Mouse (Mus musculus) spleen, postnatal 4 days (tissue): ENCODE measurements around the gene Suz12.

Experiments
- DNase-seq, 2 experiments: peaks; one replicate each; pipeline ENCODE4 v3.0.0; 2022; ENCODE audit warnings: low spot score in 2 of 2

Gene Suz12

DNA sequence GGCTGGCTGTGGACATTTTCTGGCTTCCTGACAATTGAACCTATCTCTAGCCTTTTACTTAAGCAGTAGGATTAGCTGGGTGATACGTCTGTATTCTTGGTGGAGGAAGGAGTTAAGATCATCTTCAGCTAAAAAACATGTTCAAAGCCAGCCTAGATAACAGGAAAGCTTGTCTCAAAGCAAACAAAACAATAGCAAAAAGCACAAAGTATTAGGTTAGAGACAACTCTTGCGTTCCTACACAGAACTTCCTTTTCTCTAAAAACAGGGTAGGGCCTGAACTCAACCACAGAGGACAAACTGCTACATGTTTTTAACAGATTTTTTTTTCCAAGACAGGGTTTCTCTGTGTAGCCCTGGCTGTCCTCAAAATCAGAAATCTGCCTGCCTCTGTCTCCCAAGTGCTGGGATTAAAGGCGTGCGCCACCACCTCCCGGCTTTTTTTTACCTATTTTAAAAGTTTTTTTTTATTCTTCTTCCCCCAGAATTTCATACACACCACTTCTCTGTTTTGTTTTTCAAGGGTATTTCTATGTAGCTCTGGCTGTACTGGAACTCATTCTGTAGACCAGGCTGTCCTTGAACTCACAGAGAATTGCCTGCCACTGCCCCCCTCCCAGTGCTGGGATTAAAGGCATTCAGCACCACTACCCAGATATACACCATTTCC is 82.8 kb downstream of the Suz12 start:
- no peak for DNase-seq

DNA sequence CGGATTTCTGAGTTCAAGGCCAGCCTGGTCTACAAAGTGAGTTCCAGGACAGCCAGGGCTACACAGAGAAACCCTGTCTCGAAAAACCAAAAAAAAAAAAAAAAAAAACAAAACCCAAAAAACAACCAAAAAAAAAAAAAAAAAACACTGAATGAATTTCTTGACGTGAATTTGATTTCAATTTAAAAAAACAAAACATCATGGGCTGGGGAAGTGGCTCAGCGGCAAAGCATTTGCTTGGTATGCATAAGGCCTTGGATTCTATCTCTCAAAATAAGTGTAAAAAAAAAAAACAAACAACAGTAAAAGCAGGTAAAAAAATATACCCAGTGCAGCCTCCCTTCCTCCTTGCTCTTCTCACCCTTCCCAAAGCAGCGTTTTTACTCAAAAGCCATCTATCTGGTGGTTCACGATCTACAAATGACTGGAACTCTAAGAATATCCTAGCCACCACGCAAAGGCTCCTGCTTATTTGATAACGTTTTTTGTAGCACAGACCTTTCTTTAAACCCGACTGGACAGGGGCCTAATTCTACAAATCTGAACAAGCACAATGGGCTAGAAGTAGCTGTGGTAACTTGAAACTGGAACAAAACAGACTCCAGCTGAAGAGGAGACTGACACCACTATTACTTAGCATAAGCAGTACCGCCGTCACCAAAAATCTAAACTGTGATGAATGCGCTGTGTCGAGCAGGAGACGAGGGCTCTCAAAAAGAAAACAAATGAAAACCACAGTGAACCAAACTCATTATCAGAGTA is 85.1 kb downstream of the Suz12 start:
- DNase-seq = no peak

DNA sequence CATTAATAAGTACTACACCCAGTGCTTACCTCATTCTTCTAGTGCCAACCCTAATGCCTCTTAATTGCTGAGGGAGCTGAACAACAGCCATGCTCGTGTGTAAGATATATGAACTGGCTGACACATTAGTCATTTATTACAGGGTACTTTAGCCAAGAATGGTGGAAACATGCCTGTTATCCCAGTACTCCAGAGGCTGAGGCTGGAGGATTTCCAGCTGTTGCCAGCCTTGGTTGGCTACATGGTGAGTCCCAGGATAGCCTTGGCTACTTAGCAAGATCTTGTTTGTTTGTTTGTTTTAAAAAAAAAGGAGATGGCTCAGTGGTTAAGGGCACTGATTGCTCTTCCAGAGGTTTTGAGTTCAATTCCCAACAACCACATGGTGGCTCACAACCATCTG is 85.9 kb downstream of the Suz12 start:
- DNase-seq = no peak

- DNase-seq = no peak
These were observed 86.8 kb downstream of the Suz12 start for GRCm38 (mm10) chr11:80079751-80080150.

GRCm38 (mm10) chr11:80080381-80080825 is 87.5 kb downstream of the Suz12 start:
- peak in 1 of 2 experiments; percentile 53 for DNase-seq

- peak; percentile 94 to 98 for DNase-seq
These were observed 88.2 kb downstream of the Suz12 start, which contains the start of gene Crlf3 for GRCm38 (mm10) chr11:80080826-80081728. Gene Crlf3, minus strand, starts transcription at chr11:80080991.

- DNase-seq = peak in 1 of 2 experiments; percentile 59
These were observed 88.9 kb downstream of the Suz12 start for GRCm38 (mm10) chr11:80081786-80082319.
